Mouse (Mus musculus): ENCODE results near the gene 4933428M09Rik.
A peak's percentile ranks its signal among the peaks of the same experiment; 100 is the strongest.
"Not testable (repeated sequence)": the region's sequence is repeated elsewhere in the genome, so short reads cannot be mapped to it uniquely, and the experiment has no call there.

Gene 4933428M09Rik

DNA sequence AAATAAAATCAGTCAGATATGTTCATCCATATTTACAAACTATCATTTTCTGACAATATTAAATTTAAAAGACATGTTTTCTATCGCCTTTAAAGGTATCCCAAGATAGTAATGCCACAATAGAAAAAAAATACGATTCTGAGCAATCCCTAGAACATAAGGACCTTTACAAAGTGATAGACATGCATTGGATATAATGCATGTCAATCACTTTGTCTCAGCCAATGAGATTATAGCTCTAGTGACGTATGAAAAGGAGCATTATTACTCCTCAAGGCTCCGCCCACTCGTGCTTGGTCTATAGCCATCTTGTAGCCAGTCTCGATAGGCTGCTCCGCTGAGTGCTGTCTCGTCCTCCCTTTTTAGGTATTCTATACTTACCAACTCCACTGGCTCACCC, at the start of gene 4933428M09Rik:
Gene 4933428M09Rik (plus strand): TSS at position 301 of the 400 bp plus-strand sequence.
- no peak for DNase-seq (ENCODE audit: low spot score)

DNA sequence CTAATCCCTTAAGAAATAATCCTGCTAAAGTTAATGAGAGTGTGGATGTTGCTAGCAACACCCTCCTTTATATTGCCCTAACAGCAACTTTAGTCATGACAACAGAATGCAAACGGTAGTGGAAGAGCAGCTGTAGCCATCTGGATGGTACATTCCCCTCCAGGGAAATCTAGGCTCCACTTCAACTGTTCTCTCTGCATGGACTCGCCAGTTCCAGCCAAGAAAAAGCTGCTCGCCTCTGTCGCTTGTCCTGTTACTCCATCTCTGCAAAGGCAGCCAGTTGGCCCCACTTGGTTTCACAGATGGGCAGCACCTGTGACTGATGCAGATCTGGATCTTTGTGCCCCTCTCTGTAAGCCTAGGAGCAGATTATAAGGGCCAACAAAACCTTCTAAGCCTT, 45.0 kb upstream of the 4933428M09Rik start:
- no peak for DNase-seq (ENCODE audit: low spot score)

DNA sequence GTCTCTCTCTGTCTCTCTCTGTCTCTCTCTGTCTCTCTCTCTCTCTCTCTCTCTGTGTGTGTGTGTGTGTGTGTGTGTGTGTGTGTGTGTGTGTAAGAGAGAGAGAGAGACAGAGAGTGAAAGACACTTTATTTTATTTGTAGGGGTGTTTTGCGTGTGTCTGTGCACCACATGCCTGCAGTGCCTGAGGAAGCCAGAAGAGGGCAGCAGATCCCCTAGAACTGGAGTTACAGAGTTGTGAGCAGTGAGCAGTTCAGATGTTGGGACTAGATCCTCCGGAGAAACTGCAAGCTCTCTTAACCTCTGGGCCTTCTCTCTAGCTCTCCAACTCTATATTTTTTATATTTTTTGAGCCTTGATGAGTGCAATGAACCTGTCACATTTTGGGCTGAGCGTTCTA, 12.5 kb downstream of the 4933428M09Rik start:
- not testable (repeated sequence) for DNase-seq (ENCODE audit: low spot score)

GRCm38 (mm10) chrX:139194572-139195279, 15.7 kb downstream of the 4933428M09Rik start:
- DNase-seq (ENCODE audit: low spot score): peak; percentile 36

DNA sequence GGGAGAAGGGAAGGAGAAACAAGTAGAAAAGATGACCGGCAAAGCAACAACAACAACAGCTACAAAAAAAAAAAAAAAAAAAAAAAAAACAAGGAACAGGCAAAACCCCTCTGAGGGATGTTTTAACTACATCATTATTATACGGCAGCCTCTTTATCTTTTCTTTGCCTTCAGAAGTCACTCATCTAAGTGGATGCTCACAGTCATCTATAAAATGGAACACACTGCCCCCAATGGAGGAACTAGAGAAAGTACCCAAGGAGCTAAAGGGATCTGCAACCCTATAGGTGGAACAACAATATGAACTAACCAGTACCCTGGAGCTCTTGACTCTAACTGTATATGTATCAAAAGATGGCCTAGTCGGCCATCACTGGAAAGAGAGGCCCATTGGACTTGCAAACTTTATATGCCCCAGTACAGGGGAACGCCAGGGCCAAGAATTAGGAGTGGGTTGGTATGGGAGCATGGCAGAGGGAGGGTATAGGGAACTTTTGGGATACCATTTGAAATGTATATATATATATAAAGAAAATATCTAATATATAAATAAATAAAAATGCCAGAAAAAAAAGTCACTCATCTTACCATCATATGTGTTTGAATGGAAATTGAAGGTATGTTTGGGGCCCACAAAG, 30.3 kb downstream of the 4933428M09Rik start:
- DNase-seq (ENCODE audit: low spot score): not testable (repeated sequence)

GRCm38 (mm10) chrX:139209829-139210225, 30.8 kb downstream of the 4933428M09Rik start, which contains the start of gene Mum1l1:
TSS of gene Mum1l1 (plus strand) at chrX:139210042.
- peak; percentile 55 for DNase-seq (ENCODE audit: low spot score)

GRCm38 (mm10) chrX:139214765-139215164, 35.7 kb downstream of the 4933428M09Rik start:
- DNase-seq (ENCODE audit: low spot score): no peak

DNA sequence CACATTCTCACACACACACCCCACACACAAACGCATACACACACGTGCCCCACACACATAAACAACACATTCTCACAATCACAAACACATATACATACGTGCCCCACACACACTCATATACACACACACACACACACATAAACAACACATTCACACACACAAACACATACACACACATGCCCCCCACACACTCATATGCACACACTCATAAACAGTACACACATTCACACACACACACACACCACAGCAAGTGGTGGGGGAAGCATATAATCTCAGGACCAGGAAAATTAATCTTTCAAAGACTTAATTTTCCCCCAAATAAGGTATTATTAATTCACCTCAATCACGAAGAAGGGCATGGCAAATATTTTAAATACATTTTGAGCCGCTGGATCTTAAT, 37.4 kb downstream of the 4933428M09Rik start:
- DNase-seq (ENCODE audit: low spot score): no peak

- peak; percentile 40 for DNase-seq (ENCODE audit: low spot score)
Measured at GRCm38 (mm10) chrX:139216991-139217593, 38.1 kb downstream of the 4933428M09Rik start.

- no peak for DNase-seq (ENCODE audit: low spot score)
Measured at GRCm38 (mm10) chrX:139217776-139218175, 38.7 kb downstream of the 4933428M09Rik start.

DNA sequence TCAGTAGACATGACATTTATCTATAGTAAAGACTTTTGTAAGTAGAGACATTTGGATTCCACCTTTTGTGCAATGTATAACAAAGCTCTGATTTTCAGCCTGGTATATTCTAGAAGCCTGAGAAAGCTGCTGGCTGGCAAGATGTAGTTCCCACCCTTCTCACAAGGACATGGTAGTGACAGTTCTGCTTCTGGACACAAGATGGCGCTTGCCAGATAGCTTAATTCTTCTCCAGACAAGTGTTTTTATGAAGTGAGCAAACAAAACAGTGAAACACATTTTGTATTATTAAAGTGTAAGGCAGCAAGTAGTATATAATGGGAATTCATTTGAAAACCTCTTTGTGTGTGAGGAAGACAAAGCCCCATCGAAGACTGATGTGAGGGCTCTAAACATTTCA, 40.0 kb downstream of the 4933428M09Rik start:
- peak; percentile 65 for DNase-seq (ENCODE audit: low spot score)

GRCm38 (mm10) chrX:139220830-139221229, 41.8 kb downstream of the 4933428M09Rik start:
- DNase-seq (ENCODE audit: low spot score): no peak

DNA sequence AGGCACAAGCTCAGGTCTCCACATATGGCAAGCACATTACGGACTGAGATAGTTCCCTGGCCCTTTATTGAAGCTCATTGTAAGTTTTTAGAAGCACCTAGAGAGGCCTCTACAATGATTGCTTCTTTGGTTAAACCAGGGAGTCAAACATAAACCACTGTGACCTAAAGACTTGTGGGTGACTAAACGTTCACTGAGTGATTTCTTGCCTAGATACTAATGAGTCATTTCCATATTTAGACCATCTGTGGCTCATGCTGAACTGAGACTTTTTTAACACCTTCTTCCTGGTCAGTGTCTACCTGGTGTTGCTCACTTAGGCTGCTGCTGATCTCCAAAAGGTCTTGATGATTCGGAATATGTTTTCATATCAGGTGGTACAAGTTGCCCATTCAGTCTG, 42.9 kb downstream of the 4933428M09Rik start:
- no peak for DNase-seq (ENCODE audit: low spot score)

Measured in adipocyte (in vitro differentiated cells).